Mouse (Mus musculus) E14TG2a.4 (cell line): ENCODE results near the gene Ada.
A peak's percentile ranks its signal among the peaks of the same experiment; 100 is the strongest.

Experiments used
- H3K27me3 ChIP-seq: 2 replicates; pipeline ENCODE4 v1.6.1; 2014; ENCODE audit warnings: low read length, control low read depth; ENCODE audit not compliant: insufficient read depth
- H3K36me3 ChIP-seq: 2 replicates; pipeline ENCODE4 v1.6.1; 2014; ENCODE audit warnings: low read length, control low read depth; ENCODE audit not compliant: insufficient read depth
- H3K4me1 ChIP-seq: replicated peaks from 2 replicates; pipeline ENCODE4 v1.6.1; 2014; ENCODE audit warnings: low read depth, low read length, control low read depth
- H3K4me3 ChIP-seq: replicated peaks from 2 replicates; pipeline ENCODE4 v1.5.1; 2014; ENCODE audit warnings: mild to moderate bottlenecking, low read length
- H3K9me3 ChIP-seq: 2 replicates; pipeline ENCODE4 v1.6.1; 2014; ENCODE audit warnings: low read length, control low read depth
- CTCF ChIP-seq: conservative IDR thresholded peaks from 2 replicates; pipeline ENCODE4 v1.5.1; 2014; ENCODE audit warnings: low read length
- NANOG ChIP-seq: IDR thresholded peaks from 2 replicates; pipeline ENCODE4 v1.6.1; 2014; ENCODE audit warnings: borderline replicate concordance, low read length, mixed read lengths
- POU5F1 ChIP-seq: IDR thresholded peaks from 2 replicates; pipeline ENCODE4 v1.6.1; 2014; ENCODE audit warnings: low read length, borderline replicate concordance

The Ada gene

DNA sequence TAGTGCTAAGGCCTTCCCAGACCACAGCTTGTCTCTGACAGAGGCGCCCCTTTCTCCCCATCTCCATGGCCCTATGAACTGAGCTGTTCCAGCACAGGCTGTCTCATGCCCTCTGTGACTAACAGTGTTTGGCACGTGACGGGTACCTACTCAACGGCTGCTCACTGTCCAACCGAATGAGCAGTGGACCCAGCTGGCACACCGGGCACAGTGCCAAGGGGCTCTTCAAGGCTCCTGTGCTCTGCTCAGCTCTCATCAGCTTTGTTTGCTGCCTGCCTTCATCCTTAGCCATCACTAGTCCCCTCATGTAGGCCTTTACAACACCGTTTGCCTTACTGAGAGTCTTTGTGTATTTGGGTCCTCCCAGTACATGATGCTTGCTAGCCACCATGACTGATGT, 27.5 kb downstream of the Ada start:
- Histone ChIP-seq H3K36me3 (peaks cover 5% of the 10 kb centered on the region; the same call in 1 of the 2 replicates), H3K27me3 (no peaks in the 10 kb centered on the region), H3K4me1 (no peaks in the 10 kb centered on the region; the same call in 1 of the 2 replicates), H3K4me3 (no peak overlapping the region), H3K9me3 (no peaks in the 10 kb centered on the region)
- TF ChIP-seq CTCF (no peak), POU5F1 (no peak), NANOG (no peak)

GRCm38 (mm10) chr2:163719616-163720015, 30.4 kb downstream of the Ada start:
- no peak for TF ChIP-seq POU5F1
- TF ChIP-seq NANOG: no peak
- TF ChIP-seq CTCF: no peak
- H3K4me3 ChIP-seq: no peak overlapping the region
- no peaks in the 10 kb centered on the region for H3K27me3 ChIP-seq
- no peaks in the 10 kb centered on the region for H3K36me3 ChIP-seq
- H3K9me3 ChIP-seq: no peaks in the 10 kb centered on the region
- H3K4me1 ChIP-seq: no peaks in the 10 kb centered on the region; the same call in 1 of the 2 replicates

GRCm38 (mm10) chr2:163718951-163719603, 31.0 kb downstream of the Ada start:
- Histone ChIP-seq H3K4me3 (no peak overlapping the region), H3K36me3 (no peaks in the 10 kb centered on the region), H3K4me1 (no peaks in the 10 kb centered on the region; the same call in 1 of the 2 replicates), H3K27me3 (no peaks in the 10 kb centered on the region), H3K9me3 (no peaks in the 10 kb centered on the region)
- TF ChIP-seq CTCF: peak; percentile 71
- TF ChIP-seq NANOG: no peak

- Histone ChIP-seq H3K4me3 (no peak overlapping the region), H3K4me1 (no peaks in the 10 kb centered on the region; the same call in 1 of the 2 replicates), H3K36me3 (no peaks in the 10 kb centered on the region), H3K9me3 (no peaks in the 10 kb centered on the region), H3K27me3 (no peaks in the 10 kb centered on the region)
- TF ChIP-seq NANOG: no peak
- TF ChIP-seq POU5F1: no peak
- TF ChIP-seq CTCF: no peak
These were observed 31.5 kb downstream of the Ada start for GRCm38 (mm10) chr2:163718526-163718925.

DNA sequence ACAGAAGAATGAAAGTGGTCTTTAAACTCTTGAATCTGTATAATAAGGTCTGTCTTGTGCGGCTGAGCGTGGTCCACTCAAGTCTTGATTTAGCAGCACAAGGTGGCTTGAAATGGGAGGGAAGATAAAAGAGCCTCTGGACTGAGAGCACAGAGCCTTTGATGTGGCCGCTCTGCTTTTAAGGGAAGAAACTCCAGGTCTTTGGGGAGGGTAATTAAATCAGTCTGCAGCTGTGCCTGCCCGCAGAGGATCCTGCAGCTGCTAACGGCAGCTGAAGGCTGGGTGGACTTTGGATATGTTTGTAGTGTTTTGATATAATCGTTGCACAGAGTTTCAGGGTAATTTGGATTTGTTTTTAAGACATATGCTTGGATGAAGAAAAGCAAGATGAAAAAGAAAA, 33.2 kb downstream of the Ada start:
- Histone ChIP-seq H3K4me1 (no peaks in the 10 kb centered on the region; the same call in 1 of the 2 replicates), H3K9me3 (no peaks in the 10 kb centered on the region), H3K36me3 (no peaks in the 10 kb centered on the region), H3K4me3 (no peak overlapping the region), H3K27me3 (no peaks in the 10 kb centered on the region)
- no peak for TF ChIP-seq CTCF
- TF ChIP-seq POU5F1: no peak
- TF ChIP-seq NANOG: no peak

GRCm38 (mm10) chr2:163716448-163716847, 33.6 kb downstream of the Ada start:
- Histone ChIP-seq H3K27me3 (no peaks in the 10 kb centered on the region), H3K4me3 (no peak overlapping the region), H3K9me3 (no peaks in the 10 kb centered on the region), H3K4me1 (no peaks in the 10 kb centered on the region; the same call in 1 of the 2 replicates), H3K36me3 (no peaks in the 10 kb centered on the region)
- no peak for TF ChIP-seq CTCF
- TF ChIP-seq POU5F1: no peak
- TF ChIP-seq NANOG: no peak

- no peaks in the 10 kb centered on the region for H3K4me1 ChIP-seq
- no peaks in the 10 kb centered on the region for H3K27me3 ChIP-seq
- H3K36me3 ChIP-seq: no peaks in the 10 kb centered on the region
- no peaks in the 10 kb centered on the region for H3K9me3 ChIP-seq
- no peak overlapping the region for H3K4me3 ChIP-seq
- TF ChIP-seq CTCF (no peak), POU5F1 (no peak)
These were observed 36.7 kb downstream of the Ada start for GRCm38 (mm10) chr2:163713340-163713739.

DNA sequence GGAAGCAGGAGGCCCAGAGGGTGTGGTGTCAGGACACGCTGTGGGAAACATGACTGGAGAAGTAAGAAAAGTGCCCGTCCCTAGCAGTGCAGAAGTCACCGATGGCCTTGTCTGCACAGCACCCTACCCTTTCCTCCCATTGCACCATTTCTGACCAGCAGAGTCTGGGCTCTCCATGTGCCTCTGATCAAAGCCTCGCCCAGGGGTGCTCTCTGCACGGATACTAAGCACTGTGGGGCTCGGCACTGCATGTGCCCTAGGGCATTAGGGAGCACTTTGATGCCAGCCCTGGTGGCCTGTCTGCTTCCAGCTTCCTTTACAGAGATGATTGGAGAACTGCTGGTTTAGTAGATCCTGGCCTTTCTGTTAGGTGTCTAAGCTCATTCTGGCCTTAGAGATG, 37.2 kb downstream of the Ada start:
- no peaks in the 10 kb centered on the region for H3K36me3 ChIP-seq
- H3K27me3 ChIP-seq: no peaks in the 10 kb centered on the region
- H3K4me1 ChIP-seq: no peaks in the 10 kb centered on the region
- no peak for TF ChIP-seq POU5F1
- no peak for TF ChIP-seq NANOG
- no peak for TF ChIP-seq CTCF
- no peak overlapping the region for H3K4me3 ChIP-seq
- no peaks in the 10 kb centered on the region for H3K9me3 ChIP-seq

DNA sequence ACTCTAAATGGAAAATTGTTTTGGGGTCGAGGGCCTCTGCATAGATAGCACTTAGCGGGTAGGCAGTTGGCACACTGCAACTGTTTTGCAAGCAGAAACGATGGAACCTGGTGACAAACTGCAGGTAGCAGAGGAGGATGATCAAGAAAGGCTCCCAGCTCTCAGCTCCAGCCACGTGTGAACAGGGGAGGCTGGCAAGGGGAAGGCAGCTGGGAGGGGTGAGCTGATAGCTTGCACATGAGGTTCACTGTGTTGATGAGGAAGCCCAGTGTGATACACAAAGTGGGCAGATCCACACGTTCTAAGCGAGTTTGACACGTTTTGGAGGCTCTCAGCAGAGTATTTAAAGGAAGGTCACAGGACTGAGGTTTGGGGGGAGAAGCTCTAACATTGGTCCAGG, 37.6 kb downstream of the Ada start:
- TF ChIP-seq POU5F1 (no peak), CTCF (no peak), NANOG (no peak)
- Histone ChIP-seq H3K4me3 (no peak overlapping the region), H3K4me1 (no peaks in the 10 kb centered on the region), H3K27me3 (no peaks in the 10 kb centered on the region), H3K36me3 (no peaks in the 10 kb centered on the region), H3K9me3 (no peaks in the 10 kb centered on the region)
